Mouse (Mus musculus) heart, postnatal 14 days (tissue): ENCODE data around the gene Spata21. TPM values are rescaled to one million over a fixed set of nuclear protein-coding genes. Genes with fewer than 3 reads are reported as not detected.

ENCODE experiments used
- DNase-seq, 2 experiments: peaks; one replicate each; pipeline ENCODE4 v3.0.0; 2021 to 2022
- intact Hi-C: fragments of 180-260 bp; cut with DNase I; formaldehyde crosslinking; loops from one replicate; pipeline ENCODE4 v1.15.1; 2025
- total RNA-seq, 2 experiments: library from RNA; stranded (reverse); gene quantifications; 2 replicates each; pipeline ENCODE4 v1.2.3; 2021

Spata21 gene
- total RNA-seq, 2 experiments from 2014 or later: not detected

DNA sequence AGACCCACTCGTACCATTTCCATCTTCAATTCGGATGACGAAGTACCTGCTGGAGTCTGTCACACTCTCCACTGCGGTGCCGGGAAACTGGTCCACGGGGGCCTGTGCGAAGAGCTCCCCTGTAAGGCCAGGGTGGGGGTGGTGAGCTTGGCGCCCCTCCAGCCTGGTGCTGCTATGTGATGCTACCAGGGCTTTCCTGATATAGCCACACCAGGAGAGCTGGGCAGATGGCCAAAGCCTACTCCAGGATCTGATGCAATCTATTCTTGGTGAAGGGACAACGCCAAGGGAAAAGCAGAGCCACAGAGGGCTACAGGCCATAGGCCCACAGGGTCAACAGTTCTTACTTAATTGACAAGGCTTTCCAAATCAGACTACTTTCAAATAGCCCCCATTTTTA is 14.5 kb upstream of the Spata21 start:
- intact Hi-C loops: no loop called here
- peak; percentile 68 to 70 for DNase-seq

- no peak for DNase-seq
- intact Hi-C loops: no loop called here
Observed at GRCm38 (mm10) chr4:141074109-141074508, 14.0 kb upstream of the Spata21 start.

DNA sequence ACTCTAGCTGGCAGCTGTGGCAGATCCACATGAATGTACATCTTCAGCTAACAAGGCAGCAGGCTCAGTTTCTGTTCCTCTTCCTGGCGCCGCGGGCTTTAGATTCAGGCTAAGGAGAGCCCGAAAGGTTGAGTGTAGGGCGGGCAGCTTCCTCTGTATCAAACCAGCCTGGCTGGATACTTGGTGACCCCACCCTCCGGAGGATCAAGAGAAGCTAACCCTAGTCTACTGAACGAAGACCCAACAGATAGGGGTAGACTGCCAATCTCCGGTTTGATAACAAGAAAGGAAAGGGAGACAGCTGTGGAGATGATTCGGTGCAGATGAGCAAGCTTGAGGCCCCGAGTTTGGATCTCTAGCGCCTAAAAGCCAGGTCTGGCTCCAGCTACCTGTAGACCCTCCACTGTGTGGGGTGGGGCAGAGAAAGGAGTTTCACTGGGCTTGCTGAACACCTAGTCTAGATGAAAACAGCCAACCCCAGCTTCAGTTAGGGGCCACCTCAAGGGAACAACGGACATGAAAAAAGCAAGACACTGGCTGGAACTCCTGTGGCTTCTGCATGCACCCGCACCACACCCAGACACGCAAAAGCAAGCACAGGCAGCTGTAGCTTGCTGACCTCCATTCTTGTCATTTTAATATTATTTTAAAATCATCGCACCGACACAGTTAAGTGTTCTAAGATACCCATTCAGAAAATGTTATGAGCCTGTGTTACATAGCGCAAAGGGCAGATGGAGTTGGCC is 11.2 kb upstream of the Spata21 start:
- intact Hi-C loops: loop anchor here (5.0 kb wide), 1 partner anchor 60 kb away; the partner anchor contains the start of gene Szrd1
- peak in 1 of 2 experiments; percentile 36 for DNase-seq

DNA sequence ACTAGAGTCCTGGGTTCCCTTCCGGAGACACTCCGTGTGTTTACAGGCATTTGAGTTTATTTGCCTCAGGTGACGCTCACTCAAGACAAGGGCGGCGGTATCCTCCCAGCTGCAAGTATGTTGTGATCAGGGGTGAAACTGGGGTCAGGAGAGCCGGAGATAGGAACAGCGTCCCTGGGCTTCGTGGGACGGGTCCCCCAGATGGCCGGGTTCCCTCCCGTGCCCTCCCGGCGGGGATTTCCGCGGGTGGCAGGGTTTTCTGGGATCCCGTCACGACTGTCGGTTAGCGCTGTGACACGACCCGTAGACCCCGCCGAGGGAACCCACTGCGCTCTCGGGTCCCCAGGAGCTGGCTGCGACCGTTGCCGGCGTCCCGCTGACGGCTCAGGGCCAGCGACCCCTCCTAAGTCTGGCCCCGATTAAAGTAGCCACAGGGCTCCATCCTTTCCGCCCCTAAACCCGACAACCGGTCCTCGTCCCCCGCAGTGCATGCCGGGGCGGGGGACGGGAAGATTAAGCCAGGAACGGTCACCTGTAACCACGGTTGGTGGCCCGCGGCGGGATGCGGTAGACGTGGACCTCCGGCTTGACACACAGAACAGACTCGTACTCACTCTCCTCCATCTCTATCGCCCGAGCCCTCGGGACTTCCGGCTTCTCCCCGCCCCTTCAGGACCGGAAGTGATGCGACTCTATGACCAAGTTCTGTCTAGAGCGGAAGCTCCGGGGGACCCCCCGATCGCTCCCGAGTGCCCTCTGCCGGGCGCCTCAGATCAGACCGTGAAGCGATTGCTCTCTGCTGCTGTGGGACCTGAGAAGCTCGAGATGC is 10.2 kb upstream of the Spata21 start, which contains the start of gene Necap2:
Gene Necap2, minus strand, starts transcription at position 677 of the 829 bp plus-strand sequence.
- peak; percentile 95 to 98 for DNase-seq
- intact Hi-C loops: loop anchor here (5.0 kb wide), 1 partner anchor 59 kb away; the partner anchor contains the start of gene Szrd1

DNA sequence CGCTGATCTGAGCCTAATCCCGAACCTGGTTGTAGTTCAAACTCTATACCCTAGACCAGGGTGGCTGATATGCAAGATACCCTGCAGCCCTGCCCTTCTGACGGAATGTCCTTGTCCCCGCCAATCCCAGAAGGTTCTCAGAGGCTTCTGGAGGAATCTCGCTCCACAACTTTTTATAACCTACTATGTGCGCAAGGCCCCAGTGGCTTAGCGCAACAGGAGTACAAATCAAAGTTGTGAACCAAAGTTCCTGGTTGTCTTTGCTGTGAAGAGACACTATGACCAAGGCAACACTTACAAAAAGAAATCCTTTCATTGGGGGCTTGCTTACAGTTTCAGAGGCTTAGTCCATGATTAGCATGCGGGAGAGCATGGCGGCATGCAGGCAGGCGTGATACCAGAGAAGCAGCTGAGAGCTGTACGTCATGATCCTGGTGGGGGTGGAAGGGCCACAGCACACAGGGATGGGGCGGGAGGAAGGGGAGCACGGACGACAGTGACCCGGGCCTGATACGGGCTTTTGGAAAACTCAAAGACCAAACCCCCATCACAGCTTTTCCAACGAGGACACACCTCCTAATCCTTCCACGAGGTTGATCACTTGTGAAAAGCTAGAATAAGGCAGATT is 9.5 kb upstream of the Spata21 start:
- DNase-seq: no peak
- intact Hi-C loops: loop anchor here (5.0 kb wide), 1 partner anchor 59 kb away; the partner anchor contains the start of gene Szrd1

DNA sequence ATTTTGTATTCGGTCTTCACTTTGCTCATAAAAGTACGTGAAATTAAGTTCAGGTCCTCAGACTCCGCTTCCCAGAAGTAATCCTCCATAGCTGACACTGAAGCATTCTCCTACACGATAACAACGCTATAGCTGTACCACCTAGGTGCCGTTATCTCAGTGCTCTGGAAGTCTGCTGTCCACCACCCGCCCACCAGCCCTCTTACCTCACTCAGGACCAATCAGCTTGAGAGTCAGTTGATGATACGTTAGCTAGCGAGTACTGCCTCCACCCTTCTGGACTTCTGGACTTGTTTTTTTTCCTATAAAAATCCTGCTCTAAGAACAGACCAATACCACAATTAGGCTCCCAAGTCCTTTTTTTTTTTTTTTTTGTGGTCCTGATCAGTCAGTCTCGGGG is 1.3 kb upstream of the Spata21 start:
- intact Hi-C loops: no loop called here
- no peak for DNase-seq

GRCm38 (mm10) chr4:141088714-141089113 is 581 bp downstream of the Spata21 start:
- DNase-seq: no peak
- intact Hi-C loops: no loop called here

- DNase-seq: no peak
- intact Hi-C loops: no loop called here
Observed at GRCm38 (mm10) chr4:141095016-141095415, 6.9 kb downstream of the Spata21 start.

- DNase-seq: no peak
- intact Hi-C loops: no loop called here
Observed at GRCm38 (mm10) chr4:141096710-141097109, 8.6 kb downstream of the Spata21 start.

GRCm38 (mm10) chr4:141098935-141099334 is 10.8 kb downstream of the Spata21 start:
- intact Hi-C loops: no loop called here
- DNase-seq: no peak

DNA sequence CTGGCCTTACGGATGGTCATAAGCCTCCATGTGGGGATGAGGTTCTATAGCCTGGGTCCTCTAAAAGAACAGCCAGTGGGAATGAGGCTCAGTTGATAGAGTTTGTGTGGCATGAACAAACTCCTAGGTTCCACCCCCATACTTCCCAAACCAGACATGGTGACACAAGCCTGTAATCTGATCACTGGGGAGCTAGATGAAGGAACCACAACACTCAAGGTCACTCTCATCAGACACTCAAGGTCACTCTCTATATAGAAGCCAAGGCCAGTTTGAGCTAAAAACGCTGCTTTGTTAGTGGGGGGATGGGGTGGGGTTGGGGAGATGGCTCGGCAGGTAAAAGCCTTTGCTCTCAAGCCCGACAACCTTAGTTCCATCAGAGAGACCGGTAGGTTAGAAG is 11.8 kb downstream of the Spata21 start:
- intact Hi-C loops: no loop called here
- DNase-seq: no peak

DNA sequence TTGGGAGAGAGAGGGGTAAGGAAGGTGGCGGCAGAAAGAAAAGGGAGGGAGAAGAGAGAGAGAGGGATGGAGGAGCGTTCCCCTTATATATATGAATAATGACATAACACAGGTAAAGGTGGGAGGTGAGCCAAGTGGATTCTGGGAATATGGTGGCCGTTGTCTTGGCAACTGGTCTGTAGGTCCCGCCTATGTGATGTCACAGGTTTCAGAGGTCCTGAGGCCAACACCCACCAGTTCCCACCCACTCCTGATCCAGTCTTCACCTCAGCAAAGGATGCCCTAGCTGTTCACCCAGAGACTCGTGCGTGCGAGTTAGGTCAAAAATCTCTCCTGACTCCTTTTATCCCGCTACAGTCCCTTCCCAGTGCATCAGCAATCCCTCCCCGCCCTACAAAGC is 13.2 kb downstream of the Spata21 start:
- DNase-seq: no peak
- intact Hi-C loops: loop anchor here (1.0 kb wide), 1 partner anchor 20 kb away; no protein-coding TSS in a partner anchor

DNA sequence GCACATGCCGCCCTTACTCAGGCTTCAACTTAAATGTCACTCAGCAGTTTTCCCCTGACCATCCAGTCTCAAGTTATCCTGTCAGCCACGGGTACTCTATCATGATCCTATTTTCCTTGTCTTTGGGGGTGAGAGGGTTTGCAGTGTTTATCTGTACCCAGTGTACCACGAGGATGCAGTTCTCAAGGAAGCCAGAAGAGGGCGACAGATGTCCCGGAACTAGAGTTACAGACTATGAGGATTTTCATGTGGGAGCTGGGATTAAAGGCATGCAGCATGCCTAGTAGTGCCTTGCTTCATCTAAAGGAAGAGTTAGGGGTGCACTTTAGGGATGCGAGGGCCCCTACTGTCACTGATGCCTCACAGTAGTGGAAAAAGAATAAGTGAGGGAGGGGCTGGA is 13.7 kb downstream of the Spata21 start:
- intact Hi-C loops: loop anchor here (1.0 kb wide), 1 partner anchor 19 kb away; no protein-coding TSS in a partner anchor
- DNase-seq: no peak

GRCm38 (mm10) chr4:141106526-141107183 is 18.5 kb downstream of the Spata21 start:
- intact Hi-C loops: no loop called here
- no peak for DNase-seq

GRCm38 (mm10) chr4:141108196-141108732 is 20.1 kb downstream of the Spata21 start:
- no peak for DNase-seq
- intact Hi-C loops: no loop called here

GRCm38 (mm10) chr4:141113831-141114230 is 25.7 kb downstream of the Spata21 start:
- no peak for DNase-seq
- intact Hi-C loops: no loop called here

GRCm38 (mm10) chr4:141114521-141114981 is 26.4 kb downstream of the Spata21 start:
- peak; percentile 33 to 48 for DNase-seq
- intact Hi-C loops: no loop called here

- DNase-seq: no peak
- intact Hi-C loops: no loop called here
Observed at GRCm38 (mm10) chr4:141115398-141115797, 27.3 kb downstream of the Spata21 start.

- intact Hi-C loops: no loop called here
- DNase-seq: no peak
Observed at GRCm38 (mm10) chr4:141118691-141119090, 30.6 kb downstream of the Spata21 start.

DNA sequence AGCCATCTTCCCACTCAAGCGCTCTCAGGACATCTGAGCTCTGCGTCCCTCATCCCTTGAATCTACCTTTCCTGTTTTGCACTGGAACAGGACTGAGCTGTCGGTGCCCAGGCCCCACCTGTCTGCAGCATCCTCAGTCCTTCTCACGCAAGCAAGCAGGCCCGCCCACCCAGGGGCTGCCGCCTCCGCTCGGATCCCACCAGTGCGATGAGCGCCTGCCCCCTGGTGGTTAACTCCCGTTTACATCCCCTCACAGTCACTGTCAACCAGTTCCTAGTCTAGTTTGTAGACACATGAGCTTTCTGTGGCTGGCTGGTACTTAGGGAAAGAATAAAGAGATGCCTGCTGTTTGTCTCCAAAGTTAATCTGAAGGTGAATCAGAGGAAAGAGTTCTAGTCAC is 32.6 kb downstream of the Spata21 start:
- DNase-seq: peak; percentile 61 to 73
- intact Hi-C loops: loop anchor here (1.0 to 5.0 kb wide), 2 partner anchors 19 to 53 kb away; no protein-coding TSS in a partner anchor
